In the genomic region with DNA sequence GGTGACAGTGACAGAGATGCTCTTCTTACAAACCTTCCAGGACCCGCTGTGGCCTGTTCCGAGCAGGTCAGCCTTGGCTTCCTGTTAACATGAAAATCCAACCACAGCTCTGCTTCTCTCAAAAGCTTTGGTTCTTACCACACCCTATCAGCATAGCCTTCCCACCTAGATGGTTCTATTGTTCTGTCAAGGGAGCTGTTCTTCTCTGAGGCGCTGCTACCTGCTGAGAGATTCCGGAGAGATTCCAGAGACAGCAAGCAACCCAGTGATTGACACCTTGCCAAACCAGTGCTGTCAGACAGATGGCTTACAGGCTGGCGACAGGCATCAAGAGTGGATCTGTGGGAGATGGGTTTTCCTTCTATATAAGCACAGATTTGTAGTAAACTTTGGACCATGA, we compare ENCODE assay signal across 27 mouse cellular contexts. TPM values are rescaled to one million over a fixed set of nuclear protein-coding genes. Genes with fewer than 3 reads are reported as not detected.
DNase-seq lines count a peak whose midpoint lies in the region; ATAC-seq and TF ChIP-seq lines count a peak whose summit lies in the region.
"Had no signal": no experiment of that assay in that cellular context is flagged by ENCODE, and none has a peak within 500 bp of the region (broad histone marks: within the 10 kb centered on the region; RNA-seq: fewer than 3 reads in every experiment).

No protein-coding gene starts in this region.

- no peak for TF ChIP-seq CTCF in E14TG2a.4 (conservative IDR thresholded peaks at IDR 0.05; ENCODE audit: low read length)
- no peak for TF ChIP-seq CTCF in intestine, postnatal 0 days (IDR thresholded peaks at IDR 0.05; ENCODE audit: low read depth)

- H3K9me3 ChIP-seq in embryonic facial prominence, embryonic 14.5 days (ENCODE audit: control insufficient read depth, low read length) = no peaks in the 10 kb centered on the region
- no peaks in the 10 kb centered on the region for H3K9me3 ChIP-seq in embryonic facial prominence, embryonic 10.5 days
- H3K9me3 ChIP-seq in E14TG2a.4 (ENCODE audit: low read length) = no peaks in the 10 kb centered on the region
- no peaks in the 10 kb centered on the region for H3K9me3 ChIP-seq in intestine, postnatal 0 days (ENCODE audit: control insufficient read depth)
- H3K9me3 ChIP-seq: forebrain, embryonic 15.5 days; heart, embryonic 15.5 days; midbrain, embryonic 10.5 days; neural tube, embryonic 12.5 days had no signal

- H3K4me2 ChIP-seq in embryonic facial prominence, embryonic 14.5 days (ENCODE audit: low read depth, low read length) = no peak overlapping the region
- no peak overlapping the region for H3K4me2 ChIP-seq in intestine, postnatal 0 days (replicated peaks; ENCODE audit: low read depth)
- H3K4me2 ChIP-seq: forebrain, embryonic 15.5 days; heart, embryonic 15.5 days; neural tube, embryonic 12.5 days had no signal

- ATAC-seq in embryonic facial prominence, embryonic 14.5 days (ENCODE audit: low read depth) = no peak
- ATAC-seq in intestine, postnatal 0 days = no peak
- ATAC-seq: forebrain, embryonic 15.5 days; hindbrain, postnatal 0 days had no signal

- no peak overlapping the region for H3K27ac ChIP-seq in embryonic facial prominence, embryonic 14.5 days (replicated peaks; ENCODE audit: low read depth, low read length)
- H3K27ac ChIP-seq in embryonic facial prominence, embryonic 10.5 days (replicated peaks) = no peak overlapping the region
- no peak overlapping the region for H3K27ac ChIP-seq in intestine, postnatal 0 days (ENCODE audit: low read depth, low read length)
- H3K27ac ChIP-seq: forebrain, embryonic 15.5 days; heart, embryonic 15.5 days; hindbrain, postnatal 0 days; midbrain, embryonic 10.5 days; neural tube, embryonic 12.5 days; stomach, postnatal 0 days had no signal

- no peaks in the 10 kb centered on the region for H3K4me1 ChIP-seq in embryonic facial prominence, embryonic 14.5 days (ENCODE audit: control insufficient read depth, insufficient read depth, low read length)
- H3K4me1 ChIP-seq in embryonic facial prominence, embryonic 10.5 days = no peaks in the 10 kb centered on the region
- peaks cover 32% of the 10 kb centered on the region for H3K4me1 ChIP-seq in E14TG2a.4 (replicated peaks; ENCODE audit: low read depth, low read length)
- H3K4me1 ChIP-seq in intestine, postnatal 0 days (replicated peaks; ENCODE audit: control insufficient read depth, insufficient read depth, low read length) = no peaks in the 10 kb centered on the region
- H3K4me1 ChIP-seq: forebrain, embryonic 15.5 days; heart, embryonic 15.5 days; midbrain, embryonic 10.5 days; neural tube, embryonic 12.5 days had no signal

- peak; percentile 10 for DNase-seq in embryonic facial prominence, embryonic 14.5 days (ENCODE audit: low spot score)
- DNase-seq in embryonic facial prominence, embryonic 10.5 days (ENCODE audit: low spot score) = no peak
- DNase-seq in ZHBTc4 (ENCODE audit: low read depth, low spot score) = peak; percentile 92
- DNase-seq in cerebellum, postnatal 10 days = peak; percentile 81 to 82
- DNase-seq in adrenal gland, postnatal 25 days = no peak
- DNase-seq: adrenal gland, adult 8-10 months; embryo, embryonic 11 days; heart, adult 18-20 months; kidney, adult 18-20 months; kidney, postnatal 10 days; lung, adult 18-20 months; lung, postnatal 4 days; thymus, postnatal 25 days had no signal

- WGBS in embryonic facial prominence, embryonic 14.5 days = 29% methylated on average over 5 of the region's 5 CpGs
- 35% methylated on average over 5 of the region's 5 CpGs for WGBS in embryonic facial prominence, embryonic 10.5 days
- WGBS in intestine, postnatal 0 days = 35% methylated on average over 5 of the region's 5 CpGs

- H3K9ac ChIP-seq in embryonic facial prominence, embryonic 14.5 days (ENCODE audit: low read depth, low read length) = no peak overlapping the region
- H3K9ac ChIP-seq in intestine, postnatal 0 days (ENCODE audit: low read depth, low read length) = no peak overlapping the region
- H3K9ac ChIP-seq: forebrain, embryonic 15.5 days; heart, embryonic 15.5 days; neural tube, embryonic 12.5 days had no signal

- no peaks in the 10 kb centered on the region for H3K27me3 ChIP-seq in embryonic facial prominence, embryonic 14.5 days (replicated peaks; ENCODE audit: control insufficient read depth, insufficient read depth, low read length)
- no peaks in the 10 kb centered on the region for H3K27me3 ChIP-seq in embryonic facial prominence, embryonic 10.5 days (replicated peaks; ENCODE audit: low read depth, poor library complexity, severe bottlenecking)
- H3K27me3 ChIP-seq in E14TG2a.4 (ENCODE audit: insufficient read depth, low read length) = peaks cover 3% of the 10 kb centered on the region; the same call in 1 of the 2 replicates
- H3K27me3 ChIP-seq in intestine, postnatal 0 days (replicated peaks; ENCODE audit: control insufficient read depth, insufficient read depth, low read length) = no peaks in the 10 kb centered on the region
- H3K27me3 ChIP-seq: forebrain, embryonic 15.5 days; heart, embryonic 15.5 days; neural tube, embryonic 12.5 days had no signal

- H3K36me3 ChIP-seq in embryonic facial prominence, embryonic 14.5 days (ENCODE audit: control insufficient read depth, insufficient read depth, low read length) = no peaks in the 10 kb centered on the region
- no peaks in the 10 kb centered on the region for H3K36me3 ChIP-seq in embryonic facial prominence, embryonic 10.5 days (replicated peaks)
- no peaks in the 10 kb centered on the region for H3K36me3 ChIP-seq in E14TG2a.4 (ENCODE audit: insufficient read depth, low read length)
- H3K36me3 ChIP-seq in intestine, postnatal 0 days (ENCODE audit: control insufficient read depth, insufficient read depth) = no peaks in the 10 kb centered on the region
- H3K36me3 ChIP-seq: forebrain, embryonic 15.5 days; heart, embryonic 15.5 days; midbrain, embryonic 10.5 days; neural tube, embryonic 12.5 days had no signal

- H3K4me3 ChIP-seq in embryonic facial prominence, embryonic 14.5 days (ENCODE audit: low read depth, low read length) = no peak overlapping the region
- H3K4me3 ChIP-seq in embryonic facial prominence, embryonic 10.5 days = no peak overlapping the region
- H3K4me3 ChIP-seq in E14TG2a.4 (replicated peaks; ENCODE audit: low read length) = peak overlapping the region; percentile 45
- H3K4me3 ChIP-seq in intestine, postnatal 0 days (ENCODE audit: low read depth, low read length) = no peak overlapping the region
- H3K4me3 ChIP-seq: forebrain, embryonic 15.5 days; heart, embryonic 15.5 days; midbrain, embryonic 10.5 days; neural tube, embryonic 12.5 days had no signal

RNA-seq across cellular contexts. Expression of gene Cd33, which starts 3.4 kb away (rescaled TPM):
- polyA plus RNA-seq in embryonic facial prominence, embryonic 14.5 days (2014; fragmentation: Nextera tagmentation; extraction: Ambion mirVana) = 2.5 and 2.8 TPM in 2 replicates
- polyA plus RNA-seq in embryonic facial prominence, embryonic 10.5 days (2016; fragmentation: Nextera tagmentation; extraction: Ambion mirVana) = 0.39 and 0.51 TPM in 2 replicates
- 1.2 and 2.4 TPM in 2 replicates for total RNA-seq in adrenal gland, postnatal 25 days (2021)
- 1.5 and 2.7 TPM in 2 replicates for polyA plus RNA-seq in intestine, postnatal 0 days (2015; fragmentation: Nextera tagmentation; extraction: Ambion mirVana)

RNA-seq across cellular contexts. Expression of gene Zfp658, which starts 14.4 kb away (rescaled TPM):
- 2.7 and 3.3 TPM in 2 replicates for polyA plus RNA-seq in embryonic facial prominence, embryonic 14.5 days (2014; fragmentation: Nextera tagmentation; extraction: Ambion mirVana)
- polyA plus RNA-seq in embryonic facial prominence, embryonic 10.5 days (2016; fragmentation: Nextera tagmentation; extraction: Ambion mirVana) = 5.4 and 6.2 TPM in 2 replicates
- total RNA-seq in adrenal gland, postnatal 25 days (2021) = 2.8 and 3.1 TPM in 2 replicates
- 0.68 and 0.75 TPM in 2 replicates for polyA plus RNA-seq in intestine, postnatal 0 days (2015; fragmentation: Nextera tagmentation; extraction: Ambion mirVana)

RNA-seq across cellular contexts. Expression of gene Zfp719, which starts 31.7 kb away (rescaled TPM):
- 13.0 and 14.4 TPM in 2 replicates for polyA plus RNA-seq in embryonic facial prominence, embryonic 14.5 days (2014; fragmentation: Nextera tagmentation; extraction: Ambion mirVana)
- 15.0 and 15.6 TPM in 2 replicates for polyA plus RNA-seq in embryonic facial prominence, embryonic 10.5 days (2016; fragmentation: Nextera tagmentation; extraction: Ambion mirVana)
- 16.2 and 17.5 TPM in 2 replicates for total RNA-seq in adrenal gland, postnatal 25 days (2021)
- polyA plus RNA-seq in intestine, postnatal 0 days (2015; fragmentation: Nextera tagmentation; extraction: Ambion mirVana) = 3.5 and 3.6 TPM in 2 replicates

RNA-seq across cellular contexts. Expression of gene 4931406B18Rik, which starts 41.9 kb away (rescaled TPM):
- polyA plus RNA-seq in embryonic facial prominence, embryonic 14.5 days (2014; fragmentation: Nextera tagmentation; extraction: Ambion mirVana) = not detected in 2 replicates
- polyA plus RNA-seq in embryonic facial prominence, embryonic 10.5 days (2016; fragmentation: Nextera tagmentation; extraction: Ambion mirVana) = not detected in 2 replicates
- total RNA-seq in adrenal gland, postnatal 25 days (2021) = not detected in 2 replicates
- polyA plus RNA-seq in intestine, postnatal 0 days (2015; fragmentation: Nextera tagmentation; extraction: Ambion mirVana) = not detected in 2 replicates
- total RNA-seq: adrenal gland, adult 8-10 months; gastrocnemius, adult 18-20 months; heart, adult 18-20 months; hematopoietic stem cell, adult 5-6 weeks; layer of hippocampus, postnatal 25 days; left cerebral cortex, postnatal 36 days; liver, adult 2 months; monocyte, adult 5-6 weeks had no signal
- polyA plus RNA-seq: forebrain, embryonic 15.5 days; heart, embryonic 15.5 days; hindbrain, postnatal 0 days; liver, adult 2 months; midbrain, embryonic 10.5 days; neural tube, embryonic 12.5 days; stomach, postnatal 0 days had no signal

RNA-seq across cellular contexts. Expression of gene Iglon5, which starts 57.8 kb away (rescaled TPM):
- 0.56 and 0.75 TPM in 2 replicates for polyA plus RNA-seq in embryonic facial prominence, embryonic 14.5 days (2014; fragmentation: Nextera tagmentation; extraction: Ambion mirVana)
- 0.70 and 0.71 TPM in 2 replicates for polyA plus RNA-seq in embryonic facial prominence, embryonic 10.5 days (2016; fragmentation: Nextera tagmentation; extraction: Ambion mirVana)
- total RNA-seq in adrenal gland, postnatal 25 days (2021) = 1.3 and 2.1 TPM in 2 replicates
- polyA plus RNA-seq in intestine, postnatal 0 days (2015; fragmentation: Nextera tagmentation; extraction: Ambion mirVana) = 0.20 TPM in 2 replicates
- total RNA-seq: hematopoietic stem cell, adult 5-6 weeks; monocyte, adult 5-6 weeks had no signal
- polyA plus RNA-seq: heart, embryonic 15.5 days had no signal

Comparison
In these comparisons a context has a peak if more than half of its experiments do, and no peak if none do; other contexts are left out.
1. DNase-seq: peak in embryonic facial prominence, embryonic 14.5 days (single experiment), ZHBTc4 (single experiment) and cerebellum, postnatal 10 days (2 of 2); none in embryonic facial prominence, embryonic 10.5 days (single experiment) and adrenal gland, postnatal 25 days (single experiment).